Mouse (Mus musculus) MEL (cell line): Measurements from ENCODE around the gene Reg1. TPM values are rescaled to one million over a fixed set of nuclear protein-coding genes. Genes with fewer than 3 reads are reported as not detected.

Experiments
- DNase-seq: peaks from one replicate; pipeline ENCODE4 v3.0.0; 2011; ENCODE audit warnings: low read depth, low spot score
- H3K27ac ChIP-seq: 2 replicates; pipeline ENCODE4 v1.5.1; 2012; ENCODE audit warnings: low read depth, mild to moderate bottlenecking, control low read depth, low read length, moderate library complexity; ENCODE audit not compliant: control insufficient read depth
- H3K27me3 ChIP-seq, 2 experiments: fragments of 150-350 bp in 1 of 2; sonication (generic) in 1 of 2; 2 replicates each; pipeline ENCODE4 v1.6.1; 2012; ENCODE audit warnings: low read length in 2 of 2, mild to moderate bottlenecking in 2 of 2, improper control_type of control experiment in 1 of 2, moderate library complexity in 1 of 2; ENCODE audit not compliant: insufficient read depth in 2 of 2, control insufficient read depth in 1 of 2
- H3K36me3 ChIP-seq, 2 experiments: 2 replicates each; pipeline ENCODE4 v1.6.1; 2012 to 2014; ENCODE audit warnings: low read length in 2 of 2, improper control_type of control experiment in 1 of 2, inconsistent platforms in 1 of 2, mild to moderate bottlenecking in 1 of 2; ENCODE audit not compliant: insufficient read depth in 2 of 2, control insufficient read depth in 1 of 2
- H3K4me1 ChIP-seq, 2 experiments: fragments of 150-350 bp in 1 of 2; sonication (generic) in 1 of 2; 2 replicates each; pipeline ENCODE4 v1.6.1; 2012; ENCODE audit warnings: low read length in 2 of 2, improper control_type of control experiment in 1 of 2, mild to moderate bottlenecking in 1 of 2; ENCODE audit not compliant: insufficient read depth in 2 of 2, control insufficient read depth in 1 of 2
- H3K4me3 ChIP-seq, 2 experiments: fragments of 150-350 bp in 1 of 2; sonication (generic) in 1 of 2; 2 replicates each; pipeline ENCODE4 v1.5.1; 2012; ENCODE audit warnings: low read depth in 2 of 2, low read length in 2 of 2, mild to moderate bottlenecking in 2 of 2, moderate library complexity in 2 of 2, control low read depth in 1 of 2, improper control_type of control experiment in 1 of 2; ENCODE audit not compliant: control insufficient read depth in 1 of 2, insufficient read depth in 1 of 2
- H3K79me2 ChIP-seq: 2 replicates; pipeline ENCODE4 v1.6.1; 2012; ENCODE audit warnings: mild to moderate bottlenecking, low read length, moderate library complexity; ENCODE audit not compliant: control insufficient read depth, poor library complexity, insufficient read depth
- H3K9ac ChIP-seq: 2 replicates; pipeline ENCODE4 v1.6.1; 2012; ENCODE audit warnings: low read depth, mild to moderate bottlenecking, control low read depth, low read length, moderate library complexity; ENCODE audit not compliant: control insufficient read depth, poor library complexity, severe bottlenecking
- H3K9me3 ChIP-seq: fragments of 150-350 bp; sonication (generic); replicated peaks from 2 replicates; pipeline ENCODE4 v1.6.1; 2012; ENCODE audit warnings: mild to moderate bottlenecking, low read length, improper control_type of control experiment, moderate library complexity; ENCODE audit not compliant: insufficient read depth
- CHD1 ChIP-seq: IDR thresholded peaks from 2 replicates; pipeline ENCODE4 v1.6.1; 2012; ENCODE audit warnings: low read depth, mild to moderate bottlenecking, inconsistent platforms, low read length, improper control_type of control experiment
- CHD2 ChIP-seq: IDR thresholded peaks from 2 replicates; pipeline ENCODE4 v1.6.1; 2011; ENCODE audit warnings: low read length, improper control_type of control experiment
- CTCF ChIP-seq, 3 experiments: IDR thresholded peaks in 2 of 3; conservative IDR thresholded peaks in 1 of 3; 2 replicates each; pipeline ENCODE4 v1.5.1; 2011 to 2012; ENCODE audit warnings: low read length in 3 of 3, low read depth in 2 of 3, mild to moderate bottlenecking in 2 of 3, improper control_type of control experiment in 1 of 3, inconsistent platforms in 1 of 3, mixed read lengths in 1 of 3, moderate library complexity in 1 of 3; ENCODE audit not compliant: control insufficient read depth in 1 of 3, insufficient read depth in 1 of 3, poor library complexity in 1 of 3, severe bottlenecking in 1 of 3
- EP300 ChIP-seq, 2 experiments: IDR thresholded peaks; 2 replicates each; pipeline ENCODE4 v1.6.1; 2011; ENCODE audit warnings: improper control_type of control experiment in 2 of 2, low read length in 2 of 2, low read depth in 1 of 2, mild to moderate bottlenecking in 1 of 2
- ETS1 ChIP-seq: IDR thresholded peaks from 2 replicates; pipeline ENCODE4 v1.6.1; 2012; ENCODE audit warnings: low read depth, mild to moderate bottlenecking, inconsistent platforms, low read length, improper control_type of control experiment, moderate library complexity
- GATA1 ChIP-seq: IDR thresholded peaks from 2 replicates; pipeline ENCODE4 v1.6.1; 2011; ENCODE audit warnings: low read depth, low read length, improper control_type of control experiment
- HCFC1 ChIP-seq: IDR thresholded peaks from 2 replicates; pipeline ENCODE4 v1.6.1; 2012; ENCODE audit warnings: low read depth, mild to moderate bottlenecking, inconsistent platforms, low read length, improper control_type of control experiment, moderate library complexity
- JUND ChIP-seq: IDR thresholded peaks from 2 replicates; pipeline ENCODE4 v1.6.1; 2011; ENCODE audit warnings: low read depth, mild to moderate bottlenecking, improper control_type of control experiment, low read length
- MAX ChIP-seq: IDR thresholded peaks from 2 replicates; pipeline ENCODE4 v1.6.1; 2011; ENCODE audit warnings: low read length, improper control_type of control experiment
- MAZ ChIP-seq: IDR thresholded peaks from 2 replicates; pipeline ENCODE4 v1.6.1; 2012; ENCODE audit warnings: low read depth, mild to moderate bottlenecking, inconsistent platforms, low read length, improper control_type of control experiment
- MEF2A ChIP-seq: IDR thresholded peaks from 2 replicates; pipeline ENCODE4 v1.6.1; 2014; ENCODE audit warnings: low read depth, mild to moderate bottlenecking, inconsistent platforms, low read length, improper control_type of control experiment; ENCODE audit not compliant: poor library complexity, insufficient replicate concordance, severe bottlenecking; ENCODE audit errors: extremely low read depth
- NRF1 ChIP-seq: IDR thresholded peaks from 2 replicates; pipeline ENCODE4 v1.6.1; 2014; ENCODE audit warnings: low read depth, mild to moderate bottlenecking, inconsistent platforms, low read length, improper control_type of control experiment, moderate library complexity; ENCODE audit not compliant: poor library complexity, insufficient read depth, severe bottlenecking
- POLR2AphosphoS5 ChIP-seq: IDR thresholded peaks from 2 replicates; pipeline ENCODE4 v1.6.1; 2012; ENCODE audit warnings: low read depth, borderline replicate concordance, mild to moderate bottlenecking, inconsistent platforms, low read length, moderate library complexity, mixed read lengths
- RAD21 ChIP-seq: IDR thresholded peaks from 2 replicates; pipeline ENCODE4 v1.6.1; 2011; ENCODE audit warnings: mild to moderate bottlenecking, low read depth, low read length, improper control_type of control experiment
- RCOR1 ChIP-seq: IDR thresholded peaks from 2 replicates; pipeline ENCODE4 v1.6.1; 2012; ENCODE audit warnings: low read depth, mild to moderate bottlenecking, inconsistent platforms, low read length, improper control_type of control experiment
- TCF12 ChIP-seq: IDR thresholded peaks from 2 replicates; pipeline ENCODE4 v1.6.1; 2014; ENCODE audit warnings: low read depth, mild to moderate bottlenecking, inconsistent platforms, low read length, improper control_type of control experiment, moderate library complexity
- USF1 ChIP-seq: IDR thresholded peaks from 2 replicates; pipeline ENCODE4 v1.6.1; 2014; ENCODE audit warnings: low read depth, mild to moderate bottlenecking, inconsistent platforms, low read length, improper control_type of control experiment, moderate library complexity
- USF2 ChIP-seq, 2 experiments: IDR thresholded peaks; 2 replicates each; pipeline ENCODE4 v1.6.1; 2011 to 2012; ENCODE audit warnings: improper control_type of control experiment in 2 of 2, low read length in 2 of 2, borderline replicate concordance in 1 of 2, inconsistent platforms in 1 of 2, low read depth in 1 of 2, mild to moderate bottlenecking in 1 of 2; ENCODE audit not compliant: insufficient read depth in 1 of 2
- ZC3H11A ChIP-seq: IDR thresholded peaks from 2 replicates; pipeline ENCODE4 v1.6.1; 2012; ENCODE audit warnings: low read depth, mild to moderate bottlenecking, inconsistent platforms, low read length, improper control_type of control experiment
- ZMIZ1 ChIP-seq: IDR thresholded peaks from 2 replicates; pipeline ENCODE4 v1.6.1; 2012; ENCODE audit warnings: low read depth, mild to moderate bottlenecking, inconsistent platforms, low read length, improper control_type of control experiment, moderate library complexity
- ZNF384 ChIP-seq: IDR thresholded peaks from 2 replicates; pipeline ENCODE4 v1.6.1; 2012; ENCODE audit warnings: low read depth, mild to moderate bottlenecking, inconsistent platforms, low read length, improper control_type of control experiment
- polyA plus RNA-seq, 2 experiments: library from polyadenylated mRNA; stranded (reverse) in 1 of 2; unstranded in 1 of 2; fragments of >175 nt in 1 of 2; fragments of >200 nt in 1 of 2; gene quantifications; 2 replicates each; pipeline versions ENCODE4 v1.2.1 to v1.2.4; 2012; ENCODE audit warnings: low replicate concordance in 2 of 2, low read depth in 1 of 2; ENCODE audit not compliant: insufficient read length in 2 of 2, insufficient read depth in 1 of 2, missing spikeins in 1 of 2
- total RNA-seq: library from RNA; depleted of rRNA; stranded (reverse); fragments of 300-350 nt; gene quantifications from 2 replicates; pipeline ENCODE4 v1.2.3, GENCODE M21; 2012

The Reg1 gene
- total and polyA plus RNA-seq, 3 experiments: not detected

GRCm38 (mm10) chr6:78447202-78447601 is 24.7 kb downstream of the Reg1 start:
- H3K36me3 ChIP-seq: no peaks in the 10 kb centered on the region
- H3K79me2 ChIP-seq: no peaks in the 10 kb centered on the region
- TF ChIP-seq CHD1 (no peak), MEF2A (no peak), RCOR1 (no peak), GATA1 (no peak), MAX (no peak), CTCF (IDR thresholded peaks at IDR 0.05 in 2 of 3, conservative IDR thresholded peaks at IDR 0.05 in 1 of 3; ENCODE audit: control insufficient read depth in 1 of 3, insufficient read depth in 1 of 3, low read depth in 2 of 3, low read length in 3 of 3, poor library complexity in 1 of 3, severe bottlenecking in 1 of 3) (no peak), MAZ (no peak), JUND (no peak), HCFC1 (no peak), ETS1 (no peak), USF1 (no peak), NRF1 (no peak)
- no peaks in the 10 kb centered on the region for H3K4me1 ChIP-seq
- no peak overlapping the region for H3K9ac ChIP-seq
- H3K4me3 ChIP-seq: no peak overlapping the region
- DNase-seq: no peak
- H3K9me3 ChIP-seq: no peaks in the 10 kb centered on the region
- H3K27me3 ChIP-seq: no peaks in the 10 kb centered on the region
- H3K27ac ChIP-seq: no peak overlapping the region

- no peaks in the 10 kb centered on the region for H3K4me1 ChIP-seq
- TF ChIP-seq USF2 (IDR thresholded peaks at IDR 0.05; ENCODE audit: borderline replicate concordance in 1 of 2, insufficient read depth in 1 of 2, low read depth in 1 of 2, low read length in 2 of 2): no peak
- TF ChIP-seq ZNF384: no peak
- no peak for TF ChIP-seq MAZ
- TF ChIP-seq EP300 (IDR thresholded peaks at IDR 0.05; ENCODE audit: low read depth in 1 of 2, low read length in 2 of 2): no peak
- TF ChIP-seq TCF12: no peak
- no peak for TF ChIP-seq CTCF (IDR thresholded peaks at IDR 0.05 in 2 of 3, conservative IDR thresholded peaks at IDR 0.05 in 1 of 3; ENCODE audit: control insufficient read depth in 1 of 3, insufficient read depth in 1 of 3, low read depth in 2 of 3, low read length in 3 of 3, poor library complexity in 1 of 3, severe bottlenecking in 1 of 3)
- no peak for TF ChIP-seq JUND
- TF ChIP-seq POLR2AphosphoS5: no peak
- no peak for TF ChIP-seq RAD21
- no peak for TF ChIP-seq ZMIZ1
- no peak for TF ChIP-seq CHD2
- no peak for TF ChIP-seq ZC3H11A
- DNase-seq: no peak
- no peak overlapping the region for H3K27ac ChIP-seq
- H3K27me3 ChIP-seq: no peaks in the 10 kb centered on the region
- no peaks in the 10 kb centered on the region for H3K36me3 ChIP-seq
- H3K4me3 ChIP-seq: no peak overlapping the region
- H3K79me2 ChIP-seq: no peaks in the 10 kb centered on the region
- H3K9me3 ChIP-seq: no peaks in the 10 kb centered on the region
- H3K9ac ChIP-seq: no peak overlapping the region
Observed at GRCm38 (mm10) chr6:78448409-78448808, 25.9 kb downstream of the Reg1 start.
